Comparison of ENCODE assay signal across 16 mouse cellular contexts in genomic region chr3:127235271-127235670, GRCm38 (mm10).
"Had no signal": no experiment of that assay in that cellular context is flagged by ENCODE, and none has a peak within 500 bp of the region (broad histone marks: within the 10 kb centered on the region; RNA-seq: fewer than 3 reads in every experiment).

No protein-coding gene starts in this region.

- H3K4me2 ChIP-seq: neural tube, embryonic 12.5 days; neural tube, embryonic 13.5 days; neural tube, embryonic 15.5 days; stomach, embryonic 15.5 days had no signal

- H3K27ac ChIP-seq: neural tube, embryonic 12.5 days; neural tube, embryonic 13.5 days; neural tube, embryonic 15.5 days; stomach, embryonic 15.5 days; stomach, postnatal 0 days had no signal

- H3K4me3 ChIP-seq: neural tube, embryonic 12.5 days; neural tube, embryonic 13.5 days; neural tube, embryonic 15.5 days; stomach, embryonic 15.5 days had no signal

- H3K36me3 ChIP-seq: neural tube, embryonic 12.5 days; neural tube, embryonic 15.5 days; stomach, embryonic 15.5 days had no signal

- H3K4me1 ChIP-seq: stomach, embryonic 15.5 days had no signal

- H3K9ac ChIP-seq: neural tube, embryonic 12.5 days; neural tube, embryonic 13.5 days; neural tube, embryonic 15.5 days; stomach, embryonic 15.5 days had no signal

- H3K9me3 ChIP-seq: neural tube, embryonic 12.5 days; neural tube, embryonic 13.5 days; neural tube, embryonic 15.5 days; stomach, embryonic 15.5 days had no signal

- DNase-seq: right cerebral cortex, adult 18-20 months; right cerebral cortex, postnatal 14 days; right cerebral cortex, postnatal 25 days; right cerebral cortex, postnatal 4 days; spleen, adult 18-20 months; thymus, adult 18-20 months; thymus, adult 2 months; thymus, postnatal 14 days; thymus, postnatal 25 days; thymus, postnatal 36 days; thymus, postnatal 4 days had no signal

- H3K27me3 ChIP-seq: neural tube, embryonic 12.5 days; neural tube, embryonic 13.5 days; neural tube, embryonic 15.5 days; stomach, embryonic 15.5 days had no signal
